Mouse (Mus musculus) heart, adult 2 months (tissue): ENCODE measurements around the gene Fpr2. TPM values are rescaled to one million over a fixed set of nuclear protein-coding genes. Genes with fewer than 3 reads are reported as not detected.
"Not testable (repeated sequence)": the region's sequence is repeated elsewhere in the genome, so short reads cannot be mapped to it uniquely, and the experiment has no call there.

Experiments used
- DNase-seq, 2 experiments: peaks; one replicate each; pipeline ENCODE4 v3.0.0; 2021
- H3K27ac ChIP-seq: fragments of 200-600 bp; 2 replicates; pipeline ENCODE4 v1.8.1; 2022
- H3K27me3 ChIP-seq: fragments of 200-500 bp; 2 replicates; pipeline ENCODE4 v1.6.1; 2012; ENCODE audit warnings: mild to moderate bottlenecking, low read length, inconsistent platforms, mixed read lengths; ENCODE audit not compliant: control insufficient read depth, insufficient read depth
- H3K36me3 ChIP-seq: fragments of 200-500 bp; 2 replicates; pipeline ENCODE4 v1.6.1; 2012; ENCODE audit warnings: low read length, inconsistent platforms; ENCODE audit not compliant: control insufficient read depth, insufficient read depth
- H3K4me1 ChIP-seq: fragments of 200-500 bp; 2 replicates; pipeline ENCODE4 v1.6.1; 2011; ENCODE audit warnings: low read length; ENCODE audit not compliant: control insufficient read depth, insufficient read depth
- H3K4me3 ChIP-seq: fragments of 200-600 bp; 2 replicates; pipeline ENCODE4 v1.8.1; 2022
- H3K79me2 ChIP-seq: fragments of 200-500 bp; replicated peaks from 2 replicates; pipeline ENCODE4 v1.6.1; 2012; ENCODE audit warnings: mild to moderate bottlenecking, inconsistent platforms, low read length, moderate library complexity, mixed read lengths; ENCODE audit not compliant: control insufficient read depth, insufficient read depth
- H3K9ac ChIP-seq: fragments of 200-500 bp; 2 replicates; pipeline ENCODE4 v1.6.1; 2012; ENCODE audit warnings: low read depth, mild to moderate bottlenecking, control low read depth, inconsistent platforms, low read length, mixed read lengths
- CTCF ChIP-seq: fragments of 200-600 bp; IDR thresholded peaks from 2 replicates; pipeline ENCODE4 v1.8.1; 2022; ENCODE audit warnings: antibody characterized with exemption, mild to moderate bottlenecking, moderate library complexity
- EP300 ChIP-seq: fragments of 200-500 bp; IDR thresholded peaks from 2 replicates; pipeline ENCODE4 v1.6.1; 2011; ENCODE audit warnings: low read depth, low read length, control low read depth; ENCODE audit not compliant: insufficient read depth
- POLR2A ChIP-seq: fragments of 200-500 bp; IDR thresholded peaks from 2 replicates; pipeline ENCODE4 v1.6.1; 2011; ENCODE audit warnings: mild to moderate bottlenecking, low read depth, low read length, control low read depth; ENCODE audit not compliant: insufficient read depth
- WGBS: fragments of 180-500 bp; shearing (Covaris S2); methylation state at CpG from one replicate; pipeline ENCODE4 v1.1.7; 2018; 5-methylcytosine and 5-hydroxymethylcytosine counted together
- intact Hi-C: fragments of 180-260 bp; cut with DNase I; formaldehyde crosslinking; loops from one replicate; pipeline ENCODE4 v1.15.1; 2025
- polyA plus RNA-seq: library from polyadenylated mRNA; depleted of rRNA; stranded (reverse); fragments of >200 nt; gene quantifications from 2 replicates; pipeline ENCODE4 v1.2.3, GENCODE M21; 2012; rRNA removed
- total RNA-seq, 2 experiments: library from RNA; stranded (reverse); gene quantifications; 2 replicates each; pipeline ENCODE4 v1.2.3; 2021

Fpr2 gene
- total and polyA plus RNA-seq, 3 experiments = 0.39 to 0.49 TPM; not detected in 1

DNA sequence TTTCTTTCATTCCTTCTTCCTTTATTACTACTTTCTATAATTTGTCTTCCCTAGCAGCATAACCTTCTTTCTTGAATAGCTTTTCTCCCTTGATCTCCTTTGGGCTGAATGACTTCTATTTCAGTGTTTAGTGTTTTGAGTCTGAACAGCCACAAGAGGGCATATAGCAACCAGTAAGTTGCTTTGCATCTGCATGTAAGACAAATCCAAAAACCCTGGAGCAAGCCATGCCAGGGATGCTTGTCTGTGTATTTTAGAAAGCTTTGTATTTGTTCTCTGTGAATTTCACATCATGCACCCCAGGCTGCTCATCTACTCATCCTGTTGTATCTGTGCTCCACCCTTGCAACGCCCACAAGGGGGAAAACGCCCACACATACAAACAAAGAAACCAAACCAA, 11.6 kb downstream of the Fpr2 start:
- intact Hi-C loops = loop anchor here (5.0 kb wide), 1 partner anchor 57 kb away; no protein-coding TSS in a partner anchor
- H3K27ac ChIP-seq = no peak overlapping the region
- H3K9ac ChIP-seq = no peak overlapping the region
- WGBS = 77% methylated on average over 2 of the region's 2 CpGs
- H3K4me3 ChIP-seq = no peak overlapping the region
- no peaks in the 10 kb centered on the region for H3K36me3 ChIP-seq
- no peaks in the 10 kb centered on the region for H3K79me2 ChIP-seq
- no peak for DNase-seq
- TF ChIP-seq CTCF (peak; percentile 32), POLR2A (no peak), EP300 (no peak)
- no peaks in the 10 kb centered on the region for H3K27me3 ChIP-seq
- H3K4me1 ChIP-seq = no peaks in the 10 kb centered on the region

DNA sequence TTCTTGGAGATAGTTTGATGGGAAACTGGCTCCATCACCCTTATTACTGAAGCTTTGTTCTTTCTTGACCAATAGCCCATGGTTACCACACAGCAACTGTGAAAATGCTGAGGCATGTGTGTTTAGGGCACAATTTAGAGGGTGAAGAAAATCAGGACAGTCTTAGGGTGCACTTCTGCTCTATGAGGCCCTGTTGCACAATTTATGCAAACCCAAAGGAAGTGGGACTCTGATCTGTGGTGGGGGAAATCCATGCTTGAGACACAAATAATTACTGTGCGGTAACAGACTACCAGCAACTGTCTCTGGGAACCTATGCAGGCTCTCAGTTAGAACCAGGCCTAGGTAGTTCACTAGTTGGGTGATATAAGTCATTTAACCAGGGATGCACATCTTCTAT, 13.1 kb downstream of the Fpr2 start:
- no peak overlapping the region for H3K4me3 ChIP-seq
- no peaks in the 10 kb centered on the region for H3K4me1 ChIP-seq
- H3K27ac ChIP-seq = no peak overlapping the region
- no peak for TF ChIP-seq POLR2A
- TF ChIP-seq CTCF = no peak
- no peak for TF ChIP-seq EP300
- H3K36me3 ChIP-seq = no peaks in the 10 kb centered on the region
- WGBS = 94% methylated on average over 1 of the region's 1 CpGs
- H3K27me3 ChIP-seq = no peaks in the 10 kb centered on the region
- H3K9ac ChIP-seq = no peak overlapping the region
- intact Hi-C loops = no loop called here
- DNase-seq = no peak
- H3K79me2 ChIP-seq = no peaks in the 10 kb centered on the region

DNA sequence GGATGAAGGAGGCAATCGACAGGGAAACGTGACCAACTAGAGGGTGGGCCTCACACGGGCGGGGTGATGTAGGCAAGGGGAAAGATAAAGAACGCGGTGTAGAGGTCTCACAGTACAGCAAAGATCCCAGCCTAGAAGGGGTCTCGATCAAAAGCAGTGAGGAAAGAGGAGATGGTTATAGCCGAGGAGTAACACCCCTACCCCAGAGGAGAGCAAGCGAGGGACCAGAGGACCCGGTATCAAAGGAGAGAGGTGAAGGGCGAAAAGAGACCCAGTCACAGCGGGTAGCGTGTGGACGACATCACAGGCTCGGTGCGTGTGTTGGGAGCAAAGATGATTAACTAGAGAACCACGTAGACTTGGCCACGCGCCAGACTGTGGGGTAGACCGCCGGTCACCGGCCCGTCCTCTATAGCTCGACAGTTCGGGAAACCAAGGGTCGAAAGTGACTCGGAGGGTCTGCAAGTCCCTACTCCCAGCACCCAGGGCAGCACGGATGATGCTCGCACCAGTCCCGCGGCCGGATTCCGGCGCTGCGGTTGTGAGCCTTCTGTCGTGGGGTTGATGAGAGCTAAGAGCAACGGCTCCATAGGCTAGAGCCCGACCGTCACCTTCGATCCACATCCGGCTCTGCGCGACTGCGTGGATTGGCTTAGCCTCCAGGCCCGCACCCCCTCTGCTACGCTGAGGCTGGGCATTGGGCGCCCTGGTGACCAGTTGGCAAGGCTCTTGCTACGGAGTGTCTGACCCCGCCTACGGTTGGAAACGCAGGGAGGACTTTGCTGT, 22.2 kb downstream of the Fpr2 start:
- intact Hi-C loops = no loop called here
- no peak overlapping the region for H3K27ac ChIP-seq
- 18% methylated on average over 51 of the region's 51 CpGs for WGBS

DNA sequence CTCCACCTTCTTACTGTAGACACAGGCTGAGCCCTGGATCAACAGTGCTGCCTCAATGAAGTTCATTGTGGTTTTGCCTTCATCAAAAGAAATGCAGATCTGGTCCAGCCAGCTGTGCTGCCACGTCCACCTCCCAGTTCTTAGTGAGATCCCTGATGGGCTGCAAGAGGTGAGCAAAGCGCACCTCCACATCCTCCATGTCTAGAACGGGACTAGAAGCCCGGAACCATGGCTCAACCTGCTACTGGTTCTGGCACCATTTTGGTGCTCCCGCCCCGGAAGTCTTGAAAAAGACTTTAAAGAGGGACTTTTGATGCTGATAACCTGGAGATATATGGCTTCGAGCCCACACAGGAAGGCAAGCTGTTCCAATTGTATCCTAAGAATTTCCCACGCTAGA, 25.0 kb downstream of the Fpr2 start:
- H3K4me3 ChIP-seq, H3K27ac ChIP-seq, H3K27me3 ChIP-seq, H3K79me2 ChIP-seq, H3K9ac ChIP-seq, H3K4me1 ChIP-seq, DNase-seq, intact Hi-C loops, H3K36me3 ChIP-seq: not testable (repeated sequence)
- WGBS = 78% methylated on average over 8 of the region's 8 CpGs

More for the DNA sequence above, 22.2 kb downstream of the Fpr2 start:
- Histone ChIP-seq H3K27me3 (no peaks in the 10 kb centered on the region), H3K9ac (peak overlapping the region; percentile 37; the same call in 1 of the 2 replicates), H3K36me3 (no peaks in the 10 kb centered on the region), H3K79me2 (no peaks in the 10 kb centered on the region), H3K4me3 (peak overlapping the region; percentile 34; the same call in 1 of the 2 replicates), H3K4me1 (no peaks in the 10 kb centered on the region)
- DNase-seq = peak; percentile 71 to 82
- TF ChIP-seq CTCF = no peak
- TF ChIP-seq POLR2A = peak; percentile 61; the same call in 1 of the 2 replicates

DNA sequence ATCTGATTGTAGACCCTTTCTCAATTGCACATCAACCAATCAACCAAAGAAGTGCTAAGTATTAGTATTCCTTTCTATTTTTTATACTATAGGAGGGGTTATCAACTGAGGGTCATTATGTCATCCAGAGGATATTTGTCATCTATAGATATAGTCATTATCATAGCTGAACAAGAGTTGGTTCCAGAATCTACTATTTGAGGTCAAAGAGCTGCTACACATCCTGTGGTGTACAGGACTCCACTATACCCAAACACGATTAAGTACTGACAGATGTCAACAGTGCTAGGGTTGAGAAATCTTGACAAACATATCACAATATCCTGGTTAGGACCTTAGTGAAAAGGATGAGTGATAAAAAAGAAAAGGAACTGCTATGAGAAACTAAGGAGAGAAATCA, 29.8 kb downstream of the Fpr2 start:
- TF ChIP-seq CTCF (no peak), POLR2A (no peak), EP300 (no peak)
- Histone ChIP-seq H3K79me2 (no peaks in the 10 kb centered on the region), H3K36me3 (no peaks in the 10 kb centered on the region), H3K27ac (no peak overlapping the region), H3K4me3 (no peak overlapping the region), H3K4me1 (no peaks in the 10 kb centered on the region), H3K9ac (no peak overlapping the region), H3K27me3 (no peaks in the 10 kb centered on the region)
- DNase-seq = no peak
- intact Hi-C loops = no loop called here
- WGBS = 81% methylated on average over 1 of the region's 1 CpGs

DNA sequence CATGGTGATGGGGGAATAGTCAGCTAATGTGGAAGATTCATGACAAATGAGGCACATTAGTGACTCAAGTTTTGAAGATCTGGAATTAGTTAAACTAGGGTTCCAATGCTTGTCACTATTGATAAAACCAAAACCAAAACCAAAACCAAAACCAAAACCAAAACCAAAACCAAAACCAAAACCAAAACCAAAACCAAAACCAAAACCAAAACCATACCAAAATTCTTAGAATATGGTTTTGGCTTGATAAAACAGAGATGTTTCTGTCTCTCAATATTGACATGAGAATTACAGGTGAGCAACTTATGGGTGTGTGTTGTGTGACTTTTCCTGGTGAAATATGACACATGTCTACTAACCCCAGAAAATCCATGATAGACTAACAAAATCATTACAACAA, 30.2 kb downstream of the Fpr2 start:
- no peak overlapping the region for H3K4me3 ChIP-seq
- H3K9ac ChIP-seq = no peak overlapping the region
- H3K4me1 ChIP-seq = no peaks in the 10 kb centered on the region
- H3K36me3 ChIP-seq = no peaks in the 10 kb centered on the region
- DNase-seq = no peak
- no peaks in the 10 kb centered on the region for H3K27me3 ChIP-seq
- no peak overlapping the region for H3K27ac ChIP-seq
- intact Hi-C loops = no loop called here
- H3K79me2 ChIP-seq = no peaks in the 10 kb centered on the region
- no peak for TF ChIP-seq POLR2A
- TF ChIP-seq CTCF = no peak
- TF ChIP-seq EP300 = no peak

Other genes with a start within 250 kb of the Fpr2 start
- not detected for gene Vmn2r90, start 184.1 kb upstream of the Fpr2 start, total RNA-seq
- not detected in 2 replicates for gene Vmn2r90, start 184.1 kb upstream of the Fpr2 start, polyA plus RNA-seq
- gene Spaca6, start 60.7 kb upstream of the Fpr2 start, total RNA-seq = 10 to 100 TPM in 1 of 2 experiments, 1 to 10 TPM in 1; 9.2 to 15.3 TPM
- gene Spaca6, start 60.7 kb upstream of the Fpr2 start, polyA plus RNA-seq = 17.8 and 19.3 TPM in 2 replicates
- gene Has1, start 32.6 kb upstream of the Fpr2 start, total RNA-seq = under 1 TPM; 0.18 to 0.25 TPM
- 0.64 and 0.80 TPM in 2 replicates for gene Has1, start 32.6 kb upstream of the Fpr2 start, polyA plus RNA-seq
- gene Fpr1, start 3.9 kb upstream of the Fpr2 start, total RNA-seq = not detected
- gene Fpr1, start 3.9 kb upstream of the Fpr2 start, polyA plus RNA-seq = 0.53 and 0.66 TPM in 2 replicates
- not detected for gene Fpr3, start within 50 bp of the Fpr2 start, total RNA-seq
- gene Fpr3, start within 50 bp of the Fpr2 start, polyA plus RNA-seq = not detected in 2 replicates
- gene Fpr-rs4, start 133.9 kb downstream of the Fpr2 start, total RNA-seq = not detected
- not detected in 2 replicates for gene Fpr-rs4, start 133.9 kb downstream of the Fpr2 start, polyA plus RNA-seq
- gene Vmn2r124, start 161.6 kb downstream of the Fpr2 start, total RNA-seq = not detected
- not detected in 2 replicates for gene Vmn2r124, start 161.6 kb downstream of the Fpr2 start, polyA plus RNA-seq
- not detected for gene Vmn2r91, start 197.2 kb downstream of the Fpr2 start, total RNA-seq
- not detected in 2 replicates for gene Vmn2r91, start 197.2 kb downstream of the Fpr2 start, polyA plus RNA-seq